Mouse (Mus musculus) liver, embryonic 14.5 days (tissue): ENCODE data around the gene Cox10.

Experiments
- CTCF ChIP-seq: IDR thresholded peaks from 2 replicates; pipeline ENCODE4 v1.5.1; 2016; ENCODE audit warnings: antibody characterized with exemption, low read depth, control low read depth
- EP300 ChIP-seq: IDR thresholded peaks from 2 replicates; pipeline ENCODE4 v1.6.1; 2016; ENCODE audit warnings: antibody characterized with exemption, low read depth

DNA sequence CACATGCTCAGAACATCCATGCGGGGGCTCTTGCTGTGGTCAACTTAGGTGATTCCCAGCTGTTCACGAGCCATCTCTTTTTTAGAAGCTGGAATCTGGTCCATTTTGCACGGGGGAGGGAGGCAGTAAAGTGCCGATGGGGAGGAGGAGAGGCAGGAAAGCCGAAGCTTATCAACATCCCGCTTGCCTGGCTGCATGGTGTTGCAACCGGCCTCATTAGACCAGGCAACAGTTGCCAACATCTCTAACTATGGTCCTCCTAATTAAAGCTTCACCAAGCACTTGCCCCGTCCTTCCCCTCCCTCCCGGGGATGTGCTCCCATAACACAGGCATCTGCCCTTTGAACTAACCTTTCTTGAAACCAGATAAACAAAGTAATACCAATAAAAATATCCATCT is 48.7 kb upstream of the Cox10 start:
- TF ChIP-seq CTCF (no peak), EP300 (no peak)
